Mouse (Mus musculus) embryonic facial prominence, embryonic 11.5 days (tissue): ENCODE measurements around the gene Nwd1. TPM values are rescaled to one million over a fixed set of nuclear protein-coding genes. Genes with fewer than 3 reads are reported as not detected.

Source experiments
- ATAC-seq: fragments of 200-750 bp; cut with Nextera tagmentation; replicated peaks from 2 replicates; pipeline ENCODE4 v1.8.0; 2017; ENCODE audit warnings: low read depth; ENCODE audit not compliant: insufficient number of reproducible peaks, low FRiP score, low TSS enrichment
- DNase-seq: peaks from one replicate; pipeline ENCODE4 v3.0.0-alpha.2; 2015; ENCODE audit warnings: low spot score
- H3K27ac ChIP-seq: fragments of 300-500 bp; sonication (generic); replicated peaks from 2 replicates; pipeline ENCODE4 v1.5.1; 2014; ENCODE audit warnings: mild to moderate bottlenecking, low read depth, low read length, control low read depth
- H3K27me3 ChIP-seq: fragments of 300-500 bp; sonication (generic); 2 replicates; pipeline ENCODE4 v1.6.1; 2014; ENCODE audit warnings: mild to moderate bottlenecking, low read length, moderate library complexity, mixed read lengths; ENCODE audit not compliant: control insufficient read depth, insufficient read depth
- H3K36me3 ChIP-seq: fragments of 300-500 bp; sonication (generic); replicated peaks from 2 replicates; pipeline ENCODE4 v1.6.1; 2014; ENCODE audit warnings: low read depth, mild to moderate bottlenecking, low read length, moderate library complexity, mixed read lengths; ENCODE audit not compliant: control insufficient read depth, insufficient read depth
- H3K4me1 ChIP-seq: fragments of 300-500 bp; sonication (generic); 2 replicates; pipeline ENCODE4 v1.6.1; 2014; ENCODE audit warnings: low read length, mixed read lengths; ENCODE audit not compliant: control insufficient read depth, insufficient read depth
- H3K4me2 ChIP-seq: fragments of 300-500 bp; sonication (generic); 2 replicates; pipeline ENCODE4 v1.6.1; 2014; ENCODE audit warnings: low read depth, mild to moderate bottlenecking, control low read depth, low read length, moderate library complexity
- H3K4me3 ChIP-seq: fragments of 300-500 bp; sonication (generic); 2 replicates; pipeline ENCODE4 v1.5.1; 2014; ENCODE audit warnings: low read depth, low read length, control low read depth
- H3K9ac ChIP-seq: fragments of 300-500 bp; sonication (generic); replicated peaks from 2 replicates; pipeline ENCODE4 v1.6.1; 2014; ENCODE audit warnings: mild to moderate bottlenecking, control low read depth, low read length
- H3K9me3 ChIP-seq: fragments of 300-500 bp; sonication (generic); replicated peaks from 2 replicates; pipeline ENCODE4 v1.6.1; 2016; ENCODE audit warnings: mild to moderate bottlenecking, low read length, inconsistent platforms, mixed read lengths; ENCODE audit not compliant: control insufficient read depth
- WGBS: fragments of 180-500 bp; shearing (Covaris S2); extraction: QIAGEN DNeasy Blood & Tissue Kit; methylation state at CpG from one replicate; pipeline ENCODE4 v1.1.7; 2014; 5-methylcytosine and 5-hydroxymethylcytosine counted together
- polyA plus RNA-seq: library from polyadenylated mRNA; unstranded; fragments of >200 nt; fragmentation: Nextera tagmentation; extraction: Ambion mirVana; gene quantifications from 2 replicates; pipeline ENCODE4 v1.2.1, GENCODE M21; 2014

The Nwd1 gene
- polyA plus RNA-seq = not detected in 2 replicates

DNA sequence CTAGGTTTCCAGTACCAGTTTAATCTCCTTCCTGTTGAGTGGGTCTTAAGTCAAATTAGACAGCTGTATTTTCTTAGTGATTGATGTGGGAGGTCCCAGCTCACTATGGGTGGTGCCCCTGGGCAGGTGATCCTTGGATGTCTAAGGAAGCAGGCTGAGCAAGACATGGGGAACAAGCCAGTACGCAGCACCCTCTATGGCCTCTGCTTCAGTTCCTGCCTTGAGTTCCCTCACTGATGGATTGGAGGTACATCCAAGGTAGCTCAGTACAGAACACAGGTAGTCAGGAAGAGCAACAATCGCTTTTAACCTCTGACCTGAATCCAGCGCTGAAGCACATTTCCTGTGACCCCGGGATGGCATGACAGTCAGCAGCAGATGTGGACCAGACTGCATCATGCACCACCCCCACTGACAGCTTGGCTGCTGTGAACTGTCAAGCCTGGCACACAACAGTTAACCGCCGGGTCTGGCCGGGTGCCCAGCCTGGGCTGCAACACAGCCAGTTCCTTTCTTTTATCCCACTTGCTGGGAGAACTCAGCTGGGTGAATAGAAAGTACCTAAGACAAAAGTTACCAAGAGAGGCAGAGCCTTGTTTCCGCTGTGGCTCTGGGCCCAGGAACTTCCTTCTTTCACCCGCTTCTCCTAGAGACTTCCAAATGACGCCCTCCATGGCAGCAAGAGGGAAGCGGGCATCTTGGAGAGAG lies at the start of gene Nwd1:
Nwd1 (plus strand) TSS at position 652 of the 708 bp plus-strand sequence.
- Histone ChIP-seq H3K27me3 (no peaks in the 10 kb centered on the region), H3K4me2 (no peak within 1 kb of the TSS), H3K4me3 (no peak within 1 kb of the TSS), H3K4me1 (no peaks in the 10 kb centered on the region), H3K36me3 (no peaks in the 10 kb centered on the region), H3K9me3 (no peaks in the 10 kb centered on the region), H3K27ac (no peak within 1 kb of the TSS), H3K9ac (no peak within 1 kb of the TSS)
- WGBS = 65% methylated on average over 11 of the region's 11 CpGs
- ATAC-seq = no peak
- no peak for DNase-seq

DNA sequence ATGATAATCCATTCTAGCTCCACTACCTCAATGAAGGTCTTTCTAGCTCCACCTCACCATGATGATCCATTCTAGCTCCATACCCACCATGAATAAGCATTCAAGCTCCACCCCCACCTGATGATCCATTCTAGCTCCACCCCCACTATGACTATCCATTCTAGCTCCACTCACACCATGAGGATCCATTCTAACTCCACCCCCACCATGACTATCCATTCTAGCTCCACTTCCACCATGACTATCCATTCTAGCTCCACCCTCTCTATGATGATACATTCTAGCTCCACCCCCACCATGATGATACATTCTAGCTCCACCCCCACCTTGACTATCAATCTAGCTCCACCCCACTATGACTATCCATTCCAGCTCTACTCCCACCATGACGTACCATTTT lies 3.6 kb upstream of the Nwd1 start:
- no peaks in the 10 kb centered on the region for H3K27me3 ChIP-seq
- ATAC-seq (0 out of 2 replicates have a peak, but pooled peaks have one; percentile 52), DNase-seq (no peak)
- no peaks in the 10 kb centered on the region for H3K36me3 ChIP-seq
- no peak overlapping the region for H3K27ac ChIP-seq
- no peak overlapping the region for H3K4me3 ChIP-seq
- H3K9me3 ChIP-seq = no peaks in the 10 kb centered on the region
- no peak overlapping the region for H3K9ac ChIP-seq
- no peak overlapping the region for H3K4me2 ChIP-seq
- no peaks in the 10 kb centered on the region for H3K4me1 ChIP-seq
- WGBS = 86% methylated on average over 1 of the region's 1 CpGs

DNA sequence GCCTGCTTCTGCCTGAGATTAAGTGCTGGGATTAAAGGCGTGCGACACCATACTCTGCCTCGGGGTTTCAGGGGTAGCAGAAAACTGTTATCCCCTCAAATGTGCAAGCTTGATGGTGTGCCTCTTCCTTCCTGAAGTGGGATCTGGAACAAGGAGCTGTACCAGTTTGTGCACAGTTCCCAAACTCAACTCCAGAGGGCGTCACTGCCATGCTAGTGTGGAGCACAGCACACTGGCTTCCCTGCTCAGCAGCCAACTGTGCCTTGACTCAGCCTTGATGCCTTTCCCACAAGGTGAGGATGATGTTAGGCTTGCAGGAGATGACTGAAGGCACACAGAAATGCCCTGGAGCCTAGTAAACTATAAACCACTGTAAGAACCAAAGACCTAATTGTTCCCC lies 1.9 kb upstream of the Nwd1 start:
- H3K9me3 ChIP-seq = no peaks in the 10 kb centered on the region
- no peak overlapping the region for H3K4me3 ChIP-seq
- no peak overlapping the region for H3K27ac ChIP-seq
- DNase-seq (no peak), ATAC-seq (no peak)
- no peak overlapping the region for H3K9ac ChIP-seq
- H3K27me3 ChIP-seq = no peaks in the 10 kb centered on the region
- H3K36me3 ChIP-seq = no peaks in the 10 kb centered on the region
- WGBS = 68% methylated on average over 4 of the region's 4 CpGs
- H3K4me1 ChIP-seq = no peaks in the 10 kb centered on the region
- no peak overlapping the region for H3K4me2 ChIP-seq

DNA sequence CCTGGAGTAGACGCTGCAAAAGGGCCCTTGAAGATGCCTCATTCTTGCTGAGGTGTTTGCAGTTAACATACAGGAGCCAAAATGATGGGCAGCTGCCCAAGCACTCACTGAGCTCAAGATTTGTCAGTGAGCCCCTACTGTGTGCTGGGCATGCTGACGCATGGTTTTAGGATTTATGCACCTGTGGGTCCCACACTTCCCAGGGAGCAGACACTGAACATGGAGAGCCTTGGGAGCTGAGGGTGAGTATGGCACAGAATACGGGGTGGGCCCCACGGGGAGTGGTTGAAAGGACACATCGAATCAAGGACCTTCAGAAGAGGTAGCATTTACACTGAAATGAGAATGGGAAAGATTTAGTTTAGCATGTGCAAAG lies 245 bp downstream of the Nwd1 start:
- Histone ChIP-seq H3K9ac (no peak overlapping the region), H3K4me3 (no peak overlapping the region), H3K27ac (no peak overlapping the region), H3K4me2 (no peak overlapping the region), H3K27me3 (no peaks in the 10 kb centered on the region), H3K36me3 (no peaks in the 10 kb centered on the region), H3K9me3 (no peaks in the 10 kb centered on the region), H3K4me1 (no peaks in the 10 kb centered on the region)
- DNase-seq (no peak), ATAC-seq (no peak)
- 88% methylated on average over 5 of the region's 5 CpGs for WGBS

DNA sequence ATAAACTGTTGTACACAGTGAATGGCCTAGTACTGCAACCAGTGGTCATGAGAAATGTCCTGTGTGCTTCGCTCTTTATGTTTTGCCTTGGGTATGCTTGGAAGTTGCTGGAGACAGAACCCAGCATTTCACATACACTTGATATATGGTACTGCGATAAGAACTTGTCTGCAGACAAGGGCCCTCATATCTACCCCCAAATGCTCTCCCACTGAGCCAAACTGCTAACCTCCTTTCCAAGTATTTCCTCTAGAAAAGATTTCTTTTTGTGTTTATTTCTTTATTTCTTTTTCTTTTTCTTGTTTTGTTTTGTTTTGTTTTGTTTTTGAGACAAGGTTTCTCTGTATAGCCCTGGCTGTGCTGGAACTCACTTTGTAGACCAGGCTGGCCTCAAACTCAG lies 4.2 kb downstream of the Nwd1 start:
- Histone ChIP-seq H3K9me3 (no peaks in the 10 kb centered on the region), H3K4me2 (no peak overlapping the region), H3K36me3 (no peaks in the 10 kb centered on the region), H3K27me3 (no peaks in the 10 kb centered on the region), H3K9ac (no peak overlapping the region), H3K4me1 (no peaks in the 10 kb centered on the region), H3K4me3 (no peak overlapping the region), H3K27ac (no peak overlapping the region)
- no peak for ATAC-seq
- 92% methylated on average over 2 of the region's 2 CpGs for WGBS
- no peak for DNase-seq

DNA sequence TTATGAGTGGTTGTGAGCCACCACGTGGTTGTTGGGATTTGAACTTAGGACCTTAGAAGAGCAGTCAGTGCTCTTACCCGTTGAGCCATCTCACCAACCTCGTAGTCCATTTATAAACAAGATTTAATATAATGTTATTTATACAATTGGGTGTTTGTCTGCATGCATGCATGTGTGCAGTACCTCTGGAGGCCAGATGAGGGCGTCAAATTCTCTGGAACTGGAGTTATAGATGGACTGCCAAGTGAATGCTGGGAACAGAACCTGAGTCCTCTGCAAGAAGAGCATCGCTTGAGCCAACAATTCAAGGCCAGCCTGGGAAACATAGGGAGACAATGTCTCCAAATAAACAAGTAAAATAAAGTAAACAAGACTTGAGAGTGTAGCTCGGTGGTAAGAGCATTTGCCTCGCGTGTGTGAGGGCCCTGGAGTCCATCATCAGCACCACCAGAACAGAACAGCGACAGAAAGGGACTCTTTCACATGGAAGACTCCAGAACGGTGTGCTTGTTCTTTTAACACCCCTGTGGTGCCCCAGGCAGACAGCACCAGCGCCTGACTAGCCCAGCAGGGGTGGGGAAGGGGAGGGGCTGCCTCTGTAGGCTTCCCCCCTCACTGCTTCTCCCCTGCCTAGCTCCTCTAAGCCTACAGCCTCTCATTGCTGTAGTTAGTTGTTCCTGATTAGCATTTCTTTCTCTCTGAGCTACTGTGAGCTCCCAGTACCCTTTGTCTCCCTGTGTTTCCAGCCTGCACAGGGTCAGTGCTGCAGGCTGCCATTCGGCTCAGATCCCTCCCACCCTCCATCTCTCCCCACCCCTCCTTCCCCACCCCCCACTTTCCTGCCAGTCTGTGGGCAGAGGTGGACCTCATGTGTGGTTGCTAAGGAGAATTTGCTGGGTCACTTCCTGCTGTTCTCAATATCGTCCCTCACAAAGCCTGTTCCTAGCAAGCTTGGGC lies 8.3 kb downstream of the Nwd1 start:
- Histone ChIP-seq H3K4me2 (no peak overlapping the region), H3K36me3 (no peaks in the 10 kb centered on the region), H3K9me3 (no peaks in the 10 kb centered on the region), H3K27ac (peak overlapping the region; percentile 28; the same call in 1 of the 2 replicates), H3K27me3 (no peaks in the 10 kb centered on the region), H3K4me1 (no peaks in the 10 kb centered on the region), H3K4me3 (no peak overlapping the region), H3K9ac (no peak overlapping the region)
- ATAC-seq (peak; percentile 93), DNase-seq (peak; percentile 74)
- WGBS = 19% methylated on average over 13 of the region's 13 CpGs

DNA sequence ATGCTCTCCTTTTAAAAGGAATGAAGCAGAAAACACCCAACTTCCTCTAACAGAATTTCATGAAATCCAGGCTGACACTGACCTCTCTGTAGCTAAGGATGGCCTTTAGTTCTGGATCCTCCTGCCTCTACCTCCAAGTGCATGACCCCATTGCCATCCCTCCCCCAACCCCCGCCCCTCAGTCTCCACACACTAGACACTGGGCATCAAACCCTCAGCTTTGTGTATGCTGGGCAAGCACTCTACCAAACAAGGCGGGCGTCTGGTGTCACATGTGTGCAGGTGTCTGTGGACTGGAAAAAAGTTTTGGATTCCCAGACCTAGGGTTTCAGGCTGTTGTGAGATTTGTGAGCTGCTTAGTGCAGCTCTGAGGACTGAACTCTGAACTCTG lies 9.0 kb downstream of the Nwd1 start:
- no peaks in the 10 kb centered on the region for H3K9me3 ChIP-seq
- no peaks in the 10 kb centered on the region for H3K4me1 ChIP-seq
- 61% methylated on average over 3 of the region's 3 CpGs for WGBS
- no peak overlapping the region for H3K9ac ChIP-seq
- H3K36me3 ChIP-seq = no peaks in the 10 kb centered on the region
- DNase-seq (no peak), ATAC-seq (peak; percentile 66)
- no peak overlapping the region for H3K4me2 ChIP-seq
- H3K4me3 ChIP-seq = no peak overlapping the region
- no peaks in the 10 kb centered on the region for H3K27me3 ChIP-seq
- H3K27ac ChIP-seq = no peak overlapping the region; the same call in 1 of the 2 replicates

DNA sequence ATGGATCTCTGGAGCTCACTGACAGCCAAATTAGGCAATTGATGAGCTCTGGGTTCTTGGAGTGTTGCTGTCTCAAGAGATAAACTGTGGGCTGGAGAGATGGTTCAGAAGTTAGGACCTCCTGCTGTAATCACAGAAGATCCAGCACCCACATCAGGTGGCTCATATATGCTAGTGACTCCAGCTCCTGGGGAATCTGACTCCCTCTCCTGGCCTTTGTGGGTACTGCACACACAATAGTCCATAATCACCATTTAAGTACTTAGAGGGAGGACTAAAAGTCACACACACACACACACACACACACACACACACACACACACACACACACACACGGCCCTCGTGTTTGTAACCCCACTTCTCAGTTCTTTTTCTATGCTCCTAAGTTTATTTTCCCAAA lies 13.5 kb downstream of the Nwd1 start:
- H3K9ac ChIP-seq = no peak overlapping the region

More for the DNA sequence above, 13.5 kb downstream of the Nwd1 start:
- Histone ChIP-seq H3K4me1 (no peaks in the 10 kb centered on the region), H3K27me3 (no peaks in the 10 kb centered on the region), H3K27ac (no peak overlapping the region), H3K9me3 (no peaks in the 10 kb centered on the region), H3K36me3 (no peaks in the 10 kb centered on the region), H3K4me2 (no peak overlapping the region), H3K4me3 (no peak overlapping the region)
- ATAC-seq = no peak
- DNase-seq = no peak
- WGBS = 88% methylated on average over 2 of the region's 2 CpGs
